Mouse (Mus musculus) urinary bladder, postnatal 36 days (tissue): ENCODE data around the gene Lgals9.

ENCODE experiments used
- DNase-seq, 2 experiments: peaks; one replicate each; pipeline ENCODE4 v3.0.0; 2022; ENCODE audit warnings: low spot score in 2 of 2, mixed read lengths in 1 of 2

Gene Lgals9

DNA sequence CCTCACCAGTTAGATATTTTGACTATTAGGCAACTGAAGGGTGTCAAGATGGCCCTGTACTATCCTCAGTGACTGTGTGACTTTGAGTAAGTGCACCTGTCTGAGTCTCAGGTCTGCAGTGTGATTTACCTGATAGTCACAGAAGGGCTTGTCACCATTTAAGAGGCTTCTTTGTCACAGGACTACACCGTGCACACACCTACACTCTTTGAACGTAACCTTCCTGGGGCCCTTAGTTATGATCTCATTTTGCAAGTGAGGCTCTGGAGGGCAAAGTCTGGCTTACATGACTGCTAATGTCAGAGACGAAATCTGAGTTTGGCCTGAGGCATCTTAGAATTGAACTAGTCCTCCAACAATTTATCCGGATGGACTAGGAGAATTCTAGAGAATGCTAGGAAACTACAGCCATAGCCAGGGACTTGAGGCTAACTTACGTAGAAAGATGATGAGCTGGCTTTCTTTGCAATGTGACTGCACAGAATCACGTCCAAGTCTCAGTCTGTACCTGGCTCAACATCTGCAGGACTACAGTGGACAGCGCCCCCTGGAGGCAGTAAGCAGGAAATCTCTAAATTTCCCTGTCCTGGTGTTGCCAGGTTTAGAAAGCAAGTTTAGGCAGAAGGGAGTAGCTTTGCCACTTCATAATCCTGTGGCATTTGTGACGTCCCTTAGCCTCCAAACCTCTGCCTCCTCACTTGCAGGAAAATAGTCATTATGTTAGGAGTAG is 61.9 kb downstream of the Lgals9 start:
- DNase-seq: peak; percentile 34 to 50

DNA sequence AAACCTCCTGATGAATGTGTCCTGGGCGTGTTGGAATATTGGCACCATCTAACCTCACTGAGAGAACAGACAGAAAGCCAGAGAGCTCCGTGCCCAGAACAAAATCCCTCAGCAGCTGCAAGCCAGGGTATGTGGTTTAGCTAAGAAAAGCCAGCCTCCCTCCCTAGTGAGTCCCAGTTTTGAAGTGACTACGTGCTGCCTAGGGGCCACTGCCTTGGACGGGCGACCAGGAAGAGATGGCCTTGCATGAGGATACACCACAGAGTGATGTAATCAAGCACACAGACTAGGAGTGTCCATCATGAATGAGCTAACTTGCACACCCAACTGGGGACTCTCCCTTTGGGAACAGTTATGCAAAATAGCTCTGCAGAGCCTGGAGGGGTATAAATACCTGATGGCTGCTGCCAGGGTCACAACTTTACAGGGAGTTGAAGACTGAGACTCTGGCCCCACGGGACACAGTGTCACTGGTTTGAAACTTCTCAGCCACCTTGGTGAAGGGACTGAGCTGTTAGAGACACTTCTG is 64.3 kb downstream of the Lgals9 start, which contains the start of gene Nos2:
Nos2 (plus strand) TSS at position 377 of the 529 bp plus-strand sequence.
- DNase-seq: no peak

DNA sequence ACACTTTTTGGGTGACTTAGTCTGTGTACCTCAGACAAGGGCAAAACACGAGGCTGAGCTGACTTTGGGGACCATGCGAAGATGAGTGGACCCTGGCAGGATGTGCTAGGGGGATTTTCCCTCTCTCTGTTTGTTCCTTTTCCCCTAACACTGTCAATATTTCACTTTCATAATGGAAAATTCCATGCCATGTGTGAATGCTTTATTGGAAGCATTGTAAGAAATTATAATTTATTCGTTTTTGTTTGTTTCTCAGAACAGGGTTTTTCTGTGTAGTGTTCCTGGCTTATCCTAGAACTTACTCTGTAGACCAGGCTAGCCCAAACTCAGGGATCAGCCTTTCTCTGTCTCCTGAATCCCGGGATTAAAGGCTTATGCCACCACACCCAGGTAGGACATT is 65.0 kb downstream of the Lgals9 start:
- no peak for DNase-seq

DNA sequence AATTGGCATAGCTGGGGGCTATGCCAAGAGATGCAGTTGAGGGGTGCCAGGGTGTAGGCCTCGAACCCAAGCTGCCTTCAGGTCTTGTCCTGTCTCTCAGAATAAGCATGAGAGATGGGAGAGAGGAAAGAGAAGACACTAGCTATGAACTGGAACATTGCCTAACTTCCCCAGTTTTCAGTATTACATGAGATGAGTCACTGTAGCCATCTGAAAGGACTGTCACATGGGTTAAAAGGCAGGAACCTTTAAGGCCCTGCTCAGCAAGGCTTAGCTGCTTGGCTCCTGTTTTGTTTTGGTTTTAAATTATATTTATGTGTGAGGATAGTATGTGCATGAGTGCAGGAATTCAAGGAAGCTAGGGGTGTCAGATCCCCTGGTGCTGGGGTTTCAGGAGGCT is 68.3 kb downstream of the Lgals9 start:
- DNase-seq: no peak

DNA sequence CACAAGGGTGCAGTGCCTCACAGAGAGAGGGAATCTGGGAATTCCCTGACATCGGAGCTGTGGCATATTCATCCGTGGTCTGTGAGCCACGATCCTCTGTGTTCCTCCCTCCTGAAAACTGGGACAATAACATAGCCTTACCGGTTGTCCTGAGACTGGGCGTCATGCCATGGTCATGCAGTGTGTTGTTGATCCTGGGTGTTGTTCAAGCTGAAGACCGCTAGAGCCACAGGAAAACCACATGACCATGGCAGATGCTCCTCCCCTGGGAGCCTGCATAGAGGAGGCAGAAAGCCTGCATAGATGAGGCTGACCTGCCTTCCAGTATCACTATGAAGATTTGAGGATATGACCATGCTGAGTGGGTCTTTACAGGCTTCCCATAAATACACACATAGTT is 69.3 kb downstream of the Lgals9 start:
- no peak for DNase-seq
